Mouse (Mus musculus): ENCODE data around the gene Gm42906. TPM values are rescaled to one million over a fixed set of nuclear protein-coding genes. Genes with fewer than 3 reads are reported as not detected.
A peak's percentile ranks its signal among the peaks of the same experiment; 100 is the strongest.

Gm42906 gene
- polyA plus RNA-seq, 1 experiment, result not detected

DNA sequence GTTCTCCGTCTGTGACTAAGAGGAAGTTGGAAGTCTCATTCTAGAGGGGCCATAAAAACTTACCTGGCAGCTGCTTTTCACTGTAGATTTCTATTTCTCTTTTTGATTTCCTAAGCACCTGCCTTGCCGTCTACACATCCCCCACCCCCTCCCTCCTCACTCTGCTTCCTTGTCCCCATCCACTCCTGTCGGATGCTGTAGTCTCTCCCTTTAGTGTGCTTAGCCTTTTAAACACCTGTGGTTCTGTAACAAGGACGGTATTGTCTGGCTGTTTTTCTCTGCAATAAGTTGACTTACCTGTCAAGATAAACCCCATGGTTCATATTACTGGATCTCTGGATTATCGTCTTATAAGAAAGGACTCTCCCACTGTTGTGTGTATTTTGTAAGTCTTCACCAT is 182.4 kb downstream of the Gm42906 start:
- no peaks in the 10 kb centered on the region for H3K4me1 ChIP-seq (ENCODE audit: control insufficient read depth, insufficient read depth, low read length)
- H3K4me3 ChIP-seq (ENCODE audit: insufficient read depth, low read depth, low read length), result no peak overlapping the region
- no peak overlapping the region for H3K27ac ChIP-seq (ENCODE audit: insufficient read depth, low read depth, low read length)
- TF ChIP-seq POLR2A (IDR thresholded peaks at IDR 0.05; ENCODE audit: insufficient read depth, low read depth, low read length) (no peak), CTCF (IDR thresholded peaks at IDR 0.05; ENCODE audit: insufficient read depth, low read depth, low read length) (no peak)
- WGBS, result 93% methylated on average over 5 of the region's 5 CpGs

- peaks cover 3% of the 10 kb centered on the region for H3K4me1 ChIP-seq (ENCODE audit: control insufficient read depth, insufficient read depth, low read length)
- TF ChIP-seq POLR2A (IDR thresholded peaks at IDR 0.05; ENCODE audit: insufficient read depth, low read depth, low read length), result no peak
- no peak for TF ChIP-seq CTCF (IDR thresholded peaks at IDR 0.05; ENCODE audit: insufficient read depth, low read depth, low read length)
- H3K4me3 ChIP-seq (ENCODE audit: insufficient read depth, low read depth, low read length), result no peak overlapping the region
- no peak overlapping the region for H3K27ac ChIP-seq (ENCODE audit: insufficient read depth, low read depth, low read length)
- WGBS, result 86% methylated on average over 9 of the region's 9 CpGs
Measured at GRCm38 (mm10) chr5:151238730-151239129, 189.2 kb downstream of the Gm42906 start.

DNA sequence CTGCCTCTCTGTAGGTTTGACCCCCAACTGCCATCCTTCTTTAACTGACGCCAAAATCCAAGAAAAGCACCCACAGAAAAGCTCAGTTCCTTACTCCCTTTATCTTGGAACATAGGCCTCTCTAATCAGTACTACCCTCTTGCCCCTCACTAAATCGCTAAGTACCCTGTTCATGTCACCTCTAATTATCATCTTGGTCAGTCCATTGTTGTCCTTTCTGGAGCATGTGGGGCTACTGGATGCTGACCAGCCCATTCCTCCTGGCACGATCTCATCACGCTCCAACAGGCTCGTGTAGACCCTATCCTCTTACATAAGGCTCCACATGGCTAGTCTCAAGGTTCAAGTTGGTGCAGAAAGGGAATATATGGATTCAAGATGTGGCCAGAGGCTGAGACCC is 191.6 kb downstream of the Gm42906 start:
- Histone ChIP-seq H3K4me3 (ENCODE audit: insufficient read depth, low read depth, low read length) (no peak overlapping the region), H3K4me1 (ENCODE audit: control insufficient read depth, insufficient read depth, low read length) (peaks cover 9% of the 10 kb centered on the region), H3K27ac (ENCODE audit: insufficient read depth, low read depth, low read length) (no peak overlapping the region)
- no peak for TF ChIP-seq CTCF (IDR thresholded peaks at IDR 0.05; ENCODE audit: insufficient read depth, low read depth, low read length)
- no peak for TF ChIP-seq POLR2A (IDR thresholded peaks at IDR 0.05; ENCODE audit: insufficient read depth, low read depth, low read length)
- WGBS, result 80% methylated on average over 5 of the region's 5 CpGs

- TF ChIP-seq CTCF (IDR thresholded peaks at IDR 0.05; ENCODE audit: insufficient read depth, low read depth, low read length) (no peak), POLR2A (IDR thresholded peaks at IDR 0.05; ENCODE audit: insufficient read depth, low read depth, low read length) (no peak)
- Histone ChIP-seq H3K27ac (ENCODE audit: insufficient read depth, low read depth, low read length) (no peak within 1 kb of the TSS), H3K4me1 (ENCODE audit: control insufficient read depth, insufficient read depth, low read length) (peaks cover 9% of the 10 kb centered on the region), H3K4me3 (ENCODE audit: insufficient read depth, low read depth, low read length) (peak within 1 kb of the TSS; percentile 60)
- WGBS, result under 1% methylated on average over 49 of the region's 49 CpGs
Measured at GRCm38 (mm10) chr5:151233400-151234031, 194.4 kb downstream of the Gm42906 start, which contains the start of gene Stard13. Stard13 (minus strand) TSS chr5:151233836.

DNA sequence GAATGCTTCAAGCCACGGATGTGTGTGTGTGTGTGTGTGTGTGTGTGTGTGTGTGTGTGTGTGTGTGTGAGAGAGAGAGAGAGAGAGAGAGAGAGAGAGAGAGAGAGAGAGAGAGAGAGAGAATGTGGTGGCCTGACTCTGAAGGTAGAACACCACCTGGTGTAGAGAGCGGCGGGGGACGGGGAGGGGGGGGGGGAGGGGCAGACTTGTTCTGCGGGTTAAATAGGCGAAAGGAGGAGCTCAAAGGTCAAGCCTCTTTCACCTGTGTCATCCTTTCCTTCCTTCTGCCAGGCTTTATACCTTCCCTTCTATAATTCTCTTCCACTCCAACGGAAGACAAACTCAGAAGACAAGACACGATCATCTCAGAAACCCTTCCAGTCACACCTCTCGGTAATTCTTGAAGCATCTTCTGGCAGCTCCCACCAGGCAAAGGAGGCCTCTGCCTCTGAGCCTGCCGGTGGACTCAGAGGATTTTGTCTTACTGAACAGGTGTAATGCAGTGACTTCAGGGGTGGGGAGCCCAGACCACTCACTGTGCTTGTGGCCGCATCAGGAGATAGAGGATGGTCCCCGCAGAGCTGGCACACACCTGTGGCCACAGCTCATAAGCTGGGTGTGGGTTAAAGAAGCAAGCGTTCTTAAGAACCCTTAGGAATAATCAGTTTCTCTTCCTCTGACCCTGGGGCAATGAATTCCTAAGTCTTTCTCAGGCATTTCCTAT is 195.2 kb downstream of the Gm42906 start:
- H3K4me1 ChIP-seq (ENCODE audit: control insufficient read depth, insufficient read depth, low read length), result peaks cover 9% of the 10 kb centered on the region
- peak overlapping the region; percentile 60 for H3K4me3 ChIP-seq (ENCODE audit: insufficient read depth, low read depth, low read length)
- TF ChIP-seq POLR2A (IDR thresholded peaks at IDR 0.05; ENCODE audit: insufficient read depth, low read depth, low read length) (no peak), CTCF (IDR thresholded peaks at IDR 0.05; ENCODE audit: insufficient read depth, low read depth, low read length) (no peak)
- 40% methylated on average over 12 of the region's 13 CpGs for WGBS
- H3K27ac ChIP-seq (ENCODE audit: insufficient read depth, low read depth, low read length), result no peak overlapping the region

- no peak overlapping the region for H3K27ac ChIP-seq (ENCODE audit: insufficient read depth, low read depth, low read length)
- WGBS, result 61% methylated on average over 7 of the region's 7 CpGs
- peaks cover 9% of the 10 kb centered on the region for H3K4me1 ChIP-seq (ENCODE audit: control insufficient read depth, insufficient read depth, low read length)
- H3K4me3 ChIP-seq (ENCODE audit: insufficient read depth, low read depth, low read length), result no peak overlapping the region
- TF ChIP-seq POLR2A (IDR thresholded peaks at IDR 0.05; ENCODE audit: insufficient read depth, low read depth, low read length) (no peak), CTCF (IDR thresholded peaks at IDR 0.05; ENCODE audit: insufficient read depth, low read depth, low read length) (no peak)
Measured at GRCm38 (mm10) chr5:151231861-151232260, 196.1 kb downstream of the Gm42906 start.

DNA sequence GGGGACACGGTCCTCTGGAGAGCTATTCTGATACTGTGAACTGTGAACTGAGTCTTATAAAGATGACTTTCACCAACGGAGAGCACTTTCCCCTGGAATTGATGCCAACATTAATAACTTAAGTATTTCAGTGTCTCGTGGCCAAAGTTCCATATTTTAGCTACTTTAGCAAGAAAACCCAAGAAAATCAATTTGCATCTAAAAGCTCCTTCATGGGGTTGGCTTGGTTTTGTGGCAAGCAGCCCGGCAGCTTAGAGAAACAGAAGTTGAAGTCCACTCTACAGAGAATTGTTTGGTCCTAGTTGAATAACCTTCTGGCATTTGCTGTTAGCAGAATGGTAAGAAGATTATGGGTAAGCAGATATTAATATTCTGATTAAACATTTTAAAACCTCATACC is 196.6 kb downstream of the Gm42906 start:
- WGBS, result 48% methylated on average over 4 of the region's 4 CpGs
- Histone ChIP-seq H3K4me1 (ENCODE audit: control insufficient read depth, insufficient read depth, low read length) (peaks cover 9% of the 10 kb centered on the region), H3K27ac (ENCODE audit: insufficient read depth, low read depth, low read length) (no peak overlapping the region), H3K4me3 (ENCODE audit: insufficient read depth, low read depth, low read length) (no peak overlapping the region)
- TF ChIP-seq CTCF (IDR thresholded peaks at IDR 0.05; ENCODE audit: insufficient read depth, low read depth, low read length) (no peak), POLR2A (IDR thresholded peaks at IDR 0.05; ENCODE audit: insufficient read depth, low read depth, low read length) (no peak)

DNA sequence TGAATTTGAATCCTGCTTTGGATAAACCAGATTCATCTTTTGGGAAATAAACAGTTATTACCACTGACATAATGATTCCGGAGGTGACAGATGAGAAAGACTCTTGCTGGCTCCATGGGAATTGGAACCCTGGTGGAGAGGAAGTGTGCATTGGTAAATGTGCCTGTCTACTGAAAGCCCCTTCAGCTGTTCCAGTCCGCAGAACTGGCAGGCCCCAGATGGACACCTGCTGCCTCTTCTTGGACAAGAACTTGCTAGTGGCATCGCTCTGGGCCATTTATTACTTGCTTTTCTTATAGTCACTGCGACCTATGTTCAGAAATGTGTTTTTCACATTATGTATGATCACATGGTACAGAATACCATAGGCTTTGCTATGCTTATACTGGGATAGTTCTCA is 197.5 kb downstream of the Gm42906 start:
- H3K27ac ChIP-seq (ENCODE audit: insufficient read depth, low read depth, low read length), result no peak overlapping the region
- 90% methylated on average over 4 of the region's 4 CpGs for WGBS
- no peak overlapping the region for H3K4me3 ChIP-seq (ENCODE audit: insufficient read depth, low read depth, low read length)
- peaks cover 9% of the 10 kb centered on the region for H3K4me1 ChIP-seq (ENCODE audit: control insufficient read depth, insufficient read depth, low read length)
- TF ChIP-seq CTCF (IDR thresholded peaks at IDR 0.05; ENCODE audit: insufficient read depth, low read depth, low read length), result no peak
- TF ChIP-seq POLR2A (IDR thresholded peaks at IDR 0.05; ENCODE audit: insufficient read depth, low read depth, low read length), result no peak

GRCm38 (mm10) chr5:151228367-151229005 is 199.5 kb downstream of the Gm42906 start:
- peaks cover 4% of the 10 kb centered on the region for H3K4me1 ChIP-seq (ENCODE audit: control insufficient read depth, insufficient read depth, low read length)
- no peak for TF ChIP-seq CTCF (IDR thresholded peaks at IDR 0.05; ENCODE audit: insufficient read depth, low read depth, low read length)
- no peak for TF ChIP-seq POLR2A (IDR thresholded peaks at IDR 0.05; ENCODE audit: insufficient read depth, low read depth, low read length)
- 63% methylated on average over 13 of the region's 13 CpGs for WGBS
- no peak overlapping the region for H3K27ac ChIP-seq (ENCODE audit: insufficient read depth, low read depth, low read length)
- H3K4me3 ChIP-seq (ENCODE audit: insufficient read depth, low read depth, low read length), result no peak overlapping the region

All from olfactory bulb, adult 2 months (tissue).